ENCODE assay signal across 22 mouse cellular contexts in genomic region chr5:144557363-144557762, GRCm38 (mm10). TPM values are rescaled to one million over a fixed set of nuclear protein-coding genes. Genes with fewer than 3 reads are reported as not detected.
A peak's percentile ranks its signal among the peaks of the same experiment; 100 is the strongest.
DNase-seq lines count a peak whose midpoint lies in the region; ATAC-seq and TF ChIP-seq lines count a peak whose summit lies in the region.
"Had no signal": no experiment of that assay in that cellular context is flagged by ENCODE, and none has a peak within 500 bp of the region (broad histone marks: within the 10 kb centered on the region; RNA-seq: fewer than 3 reads in every experiment).

No protein-coding gene starts in this region.

- no peaks in the 10 kb centered on the region for H3K9me3 ChIP-seq in hindbrain, embryonic 10.5 days
- no peaks in the 10 kb centered on the region for H3K9me3 ChIP-seq in hindbrain, postnatal 0 days (ENCODE audit: low read length)
- no peaks in the 10 kb centered on the region for H3K9me3 ChIP-seq in neural tube, embryonic 11.5 days (ENCODE audit: control insufficient read depth, low read length)
- no peaks in the 10 kb centered on the region for H3K9me3 ChIP-seq in neural tube, embryonic 15.5 days (replicated peaks)
- H3K9me3 ChIP-seq in midbrain, embryonic 13.5 days: no peaks in the 10 kb centered on the region
- no peaks in the 10 kb centered on the region for H3K9me3 ChIP-seq in intestine, postnatal 0 days (ENCODE audit: control insufficient read depth)
- H3K9me3 ChIP-seq: embryonic facial prominence, embryonic 13.5 days; heart, embryonic 10.5 days; hindbrain, embryonic 15.5 days; limb, embryonic 12.5 days; liver, embryonic 12.5 days had no signal

- no peak overlapping the region for H3K9ac ChIP-seq in hindbrain, postnatal 0 days (replicated peaks; ENCODE audit: low read length)
- no peak overlapping the region for H3K9ac ChIP-seq in neural tube, embryonic 11.5 days (ENCODE audit: low read length)
- H3K9ac ChIP-seq in neural tube, embryonic 15.5 days (replicated peaks): no peak overlapping the region
- no peak overlapping the region for H3K9ac ChIP-seq in midbrain, embryonic 13.5 days (replicated peaks)
- no peak overlapping the region for H3K9ac ChIP-seq in intestine, postnatal 0 days (ENCODE audit: low read depth, low read length)
- H3K9ac ChIP-seq: embryonic facial prominence, embryonic 13.5 days; hindbrain, embryonic 15.5 days; limb, embryonic 12.5 days; liver, embryonic 12.5 days had no signal

- ATAC-seq in hindbrain, postnatal 0 days: no peak
- ATAC-seq in neural tube, embryonic 11.5 days (ENCODE audit: insufficient read depth, low FRiP score, low TSS enrichment): 0 out of 2 replicates have a peak, but pooled peaks have one; percentile 33
- no peak; the same call in 1 of the 2 replicates for ATAC-seq in neural tube, embryonic 15.5 days (ENCODE audit: low FRiP score)
- ATAC-seq in midbrain, embryonic 13.5 days: peak; percentile 35
- ATAC-seq in intestine, postnatal 0 days: no peak
- ATAC-seq: liver, embryonic 12.5 days had no signal

- peaks cover 10% of the 10 kb centered on the region for H3K27me3 ChIP-seq in hindbrain, embryonic 10.5 days (ENCODE audit: insufficient read depth, poor library complexity, severe bottlenecking)
- H3K27me3 ChIP-seq in hindbrain, postnatal 0 days (ENCODE audit: insufficient read depth, low read length): no peaks in the 10 kb centered on the region
- no peaks in the 10 kb centered on the region for H3K27me3 ChIP-seq in neural tube, embryonic 11.5 days (ENCODE audit: control insufficient read depth, insufficient read depth, low read length)
- 0 out of 2 replicates have a peak, but pooled peaks cover 3% of the 10 kb centered on the region for H3K27me3 ChIP-seq in neural tube, embryonic 15.5 days (replicated peaks)
- peaks cover 8% of the 10 kb centered on the region; the same call in 1 of the 2 replicates for H3K27me3 ChIP-seq in midbrain, embryonic 13.5 days
- no peaks in the 10 kb centered on the region for H3K27me3 ChIP-seq in intestine, postnatal 0 days (replicated peaks; ENCODE audit: control insufficient read depth, insufficient read depth, low read length)
- H3K27me3 ChIP-seq: embryonic facial prominence, embryonic 13.5 days; hindbrain, embryonic 15.5 days; limb, embryonic 12.5 days; liver, embryonic 12.5 days had no signal

- peak; percentile 19 for DNase-seq in hindbrain, embryonic 10.5 days (ENCODE audit: low spot score)
- DNase-seq in hindbrain, postnatal 0 days (ENCODE audit: low spot score): no peak
- no peak for DNase-seq in neural tube, embryonic 11.5 days (ENCODE audit: low spot score)
- no peak for DNase-seq in left cerebral cortex, postnatal 14 days (ENCODE audit: low spot score in 2 of 2)
- DNase-seq: cerebellum, adult 2 months; heart, postnatal 10 days; kidney, adult 18-20 months; kidney, postnatal 25 days; lung, adult 2 months; thymus, postnatal 14 days had no signal

- WGBS in hindbrain, embryonic 10.5 days: 68% methylated on average over 8 of the region's 8 CpGs
- 42% methylated on average over 8 of the region's 8 CpGs for WGBS in hindbrain, postnatal 0 days
- WGBS in neural tube, embryonic 11.5 days: 54% methylated on average over 8 of the region's 8 CpGs
- WGBS in neural tube, embryonic 15.5 days: 30% methylated on average over 8 of the region's 8 CpGs
- 33% methylated on average over 8 of the region's 8 CpGs for WGBS in midbrain, embryonic 13.5 days
- 65% methylated on average over 8 of the region's 8 CpGs for WGBS in intestine, postnatal 0 days

- intact Hi-C loops in left cerebral cortex, postnatal 14 days (cut with DNase I): no loop called here

- peaks cover 5% of the 10 kb centered on the region for H3K36me3 ChIP-seq in hindbrain, embryonic 10.5 days
- H3K36me3 ChIP-seq in hindbrain, postnatal 0 days (ENCODE audit: insufficient read depth, low read length): no peaks in the 10 kb centered on the region
- H3K36me3 ChIP-seq in neural tube, embryonic 11.5 days (ENCODE audit: control insufficient read depth, insufficient read depth, low read length): no peaks in the 10 kb centered on the region
- H3K36me3 ChIP-seq in neural tube, embryonic 15.5 days: no peaks in the 10 kb centered on the region
- no peaks in the 10 kb centered on the region for H3K36me3 ChIP-seq in midbrain, embryonic 13.5 days
- no peaks in the 10 kb centered on the region for H3K36me3 ChIP-seq in intestine, postnatal 0 days (ENCODE audit: control insufficient read depth, insufficient read depth)
- H3K36me3 ChIP-seq: embryonic facial prominence, embryonic 13.5 days; heart, embryonic 10.5 days; hindbrain, embryonic 15.5 days; limb, embryonic 12.5 days; liver, embryonic 12.5 days had no signal

- H3K4me2 ChIP-seq in hindbrain, postnatal 0 days (ENCODE audit: low read depth, low read length): no peak overlapping the region
- no peak overlapping the region for H3K4me2 ChIP-seq in neural tube, embryonic 11.5 days (ENCODE audit: low read depth)
- H3K4me2 ChIP-seq in neural tube, embryonic 15.5 days: no peak overlapping the region
- no peak overlapping the region for H3K4me2 ChIP-seq in midbrain, embryonic 13.5 days (replicated peaks)
- no peak overlapping the region for H3K4me2 ChIP-seq in intestine, postnatal 0 days (replicated peaks; ENCODE audit: low read depth)
- H3K4me2 ChIP-seq: embryonic facial prominence, embryonic 13.5 days; hindbrain, embryonic 15.5 days; limb, embryonic 12.5 days; liver, embryonic 12.5 days had no signal

- TF ChIP-seq CTCF in hindbrain, postnatal 0 days (IDR thresholded peaks at IDR 0.05; ENCODE audit: low read depth): no peak
- TF ChIP-seq CTCF in intestine, postnatal 0 days (IDR thresholded peaks at IDR 0.05; ENCODE audit: low read depth): no peak

- H3K4me3 ChIP-seq in hindbrain, embryonic 10.5 days: no peak overlapping the region
- H3K4me3 ChIP-seq in hindbrain, postnatal 0 days (ENCODE audit: low read length): no peak overlapping the region
- H3K4me3 ChIP-seq in neural tube, embryonic 11.5 days (ENCODE audit: low read depth, low read length): no peak overlapping the region
- H3K4me3 ChIP-seq in neural tube, embryonic 15.5 days (replicated peaks): no peak overlapping the region
- H3K4me3 ChIP-seq in midbrain, embryonic 13.5 days (replicated peaks): no peak overlapping the region
- H3K4me3 ChIP-seq in intestine, postnatal 0 days (ENCODE audit: low read depth, low read length): no peak overlapping the region
- H3K4me3 ChIP-seq: embryonic facial prominence, embryonic 13.5 days; heart, embryonic 10.5 days; hindbrain, embryonic 15.5 days; limb, embryonic 12.5 days; liver, embryonic 12.5 days; megakaryocyte, embryonic 14.5 days; myocyte had no signal

- peaks cover 25% of the 10 kb centered on the region for H3K4me1 ChIP-seq in hindbrain, embryonic 10.5 days (replicated peaks)
- peaks cover 6% of the 10 kb centered on the region; the same call in 1 of the 2 replicates for H3K4me1 ChIP-seq in hindbrain, postnatal 0 days (ENCODE audit: insufficient read depth, low read length)
- H3K4me1 ChIP-seq in neural tube, embryonic 11.5 days (ENCODE audit: control insufficient read depth, insufficient read depth, low read length): peaks cover 8% of the 10 kb centered on the region; the same call in 1 of the 2 replicates
- H3K4me1 ChIP-seq in neural tube, embryonic 15.5 days: peaks cover 38% of the 10 kb centered on the region
- H3K4me1 ChIP-seq in midbrain, embryonic 13.5 days (replicated peaks): peaks cover 27% of the 10 kb centered on the region
- no peaks in the 10 kb centered on the region for H3K4me1 ChIP-seq in intestine, postnatal 0 days (replicated peaks; ENCODE audit: control insufficient read depth, insufficient read depth, low read length)
- H3K4me1 ChIP-seq: heart, embryonic 10.5 days; liver, embryonic 12.5 days; megakaryocyte, embryonic 14.5 days had no signal

- H3K27ac ChIP-seq in hindbrain, embryonic 10.5 days: peak overlapping the region; percentile 50; the same call in 1 of the 2 replicates
- no peak overlapping the region for H3K27ac ChIP-seq in hindbrain, postnatal 0 days
- H3K27ac ChIP-seq in neural tube, embryonic 11.5 days (ENCODE audit: low read depth, low read length): peak overlapping the region; percentile 27; the same call in 1 of the 2 replicates
- no peak overlapping the region for H3K27ac ChIP-seq in neural tube, embryonic 15.5 days (replicated peaks)
- H3K27ac ChIP-seq in midbrain, embryonic 13.5 days: 0 out of 2 replicates have a peak overlapping the region, but pooled peaks have one; percentile 36
- no peak overlapping the region for H3K27ac ChIP-seq in intestine, postnatal 0 days (ENCODE audit: low read depth, low read length)
- H3K27ac ChIP-seq: embryonic facial prominence, embryonic 13.5 days; heart, embryonic 10.5 days; hindbrain, embryonic 15.5 days; liver, embryonic 12.5 days had no signal

RNA-seq across cellular contexts. Expression of gene Nptx2, which starts 11.7 kb away (rescaled TPM):
- 1.8 and 3.2 TPM in 2 replicates for polyA plus RNA-seq in hindbrain, embryonic 10.5 days (2016; fragmentation: Nextera tagmentation; extraction: Ambion mirVana)
- total RNA-seq in hindbrain, postnatal 0 days (2014; rRNA removed): 36.1 and 38.2 TPM in 2 replicates
- polyA plus RNA-seq in hindbrain, postnatal 0 days (2015; fragmentation: Nextera tagmentation; extraction: Ambion mirVana): 7.6 and 7.8 TPM in 2 replicates
- polyA plus RNA-seq in neural tube, embryonic 11.5 days (2014; fragmentation: Nextera tagmentation; extraction: Ambion mirVana): 2.8 TPM in 2 replicates
- polyA plus RNA-seq in neural tube, embryonic 15.5 days (2015; fragmentation: Nextera tagmentation; extraction: Ambion mirVana): 13.5 and 15.1 TPM in 2 replicates
- polyA plus RNA-seq in midbrain, embryonic 13.5 days (2015; fragmentation: Nextera tagmentation; extraction: Ambion mirVana): 2.4 and 3.0 TPM in 2 replicates
- 10 to 100 TPM; 65.0 to 65.4 TPM for total RNA-seq in left cerebral cortex, postnatal 14 days (2021)
- 2.0 and 2.2 TPM in 2 replicates for polyA plus RNA-seq in intestine, postnatal 0 days (2015; fragmentation: Nextera tagmentation; extraction: Ambion mirVana)
- total RNA-seq: common myeloid progenitor, adult 5-6 weeks had no signal
- polyA plus RNA-seq: C2C12; liver, embryonic 12.5 days; myocyte had no signal

Comparison
In these comparisons a context has a peak if more than half of its experiments do, and no peak if none do; other contexts are left out.
1. H3K27ac ChIP-seq: peak in hindbrain, embryonic 10.5 days (single experiment), neural tube, embryonic 11.5 days (single experiment) and midbrain, embryonic 13.5 days (single experiment); none in hindbrain, postnatal 0 days (single experiment), neural tube, embryonic 15.5 days (single experiment) and intestine, postnatal 0 days (single experiment).
2. ATAC-seq: peak in neural tube, embryonic 11.5 days (single experiment) and midbrain, embryonic 13.5 days (single experiment); none in hindbrain, postnatal 0 days (single experiment), neural tube, embryonic 15.5 days (single experiment) and intestine, postnatal 0 days (single experiment).